Mouse (Mus musculus) intestine, embryonic 14.5 days (tissue): ENCODE measurements around the gene Usp2. TPM values are rescaled to one million over a fixed set of nuclear protein-coding genes. Genes with fewer than 3 reads are reported as not detected.

Experiments
- ATAC-seq: fragments of 200-750 bp; cut with Nextera tagmentation; replicated peaks from 2 replicates; pipeline ENCODE4 v1.8.0; 2017; ENCODE audit warnings: low read depth, moderate number of reproducible peaks, moderate TSS enrichment, moderate library complexity; ENCODE audit not compliant: low FRiP score, low TSS enrichment
- DNase-seq: peaks from one replicate; pipeline ENCODE4 v3.0.0-alpha.2; 2018; ENCODE audit warnings: low spot score
- H3K27ac ChIP-seq: fragments of 300-500 bp; sonication (generic); 2 replicates; pipeline ENCODE4 v1.5.1; 2014; ENCODE audit warnings: low read depth, mild to moderate bottlenecking, control low read depth
- H3K27me3 ChIP-seq: fragments of 300-500 bp; sonication (generic); replicated peaks from 2 replicates; pipeline ENCODE4 v1.6.1; 2014; ENCODE audit warnings: low read length, control low read depth; ENCODE audit not compliant: control insufficient read depth, insufficient read depth
- H3K36me3 ChIP-seq: fragments of 300-500 bp; sonication (generic); 2 replicates; pipeline ENCODE4 v1.6.1; 2014; ENCODE audit warnings: low read length, control low read depth; ENCODE audit not compliant: control insufficient read depth, insufficient read depth
- H3K4me1 ChIP-seq: fragments of 300-500 bp; sonication (generic); replicated peaks from 2 replicates; pipeline ENCODE4 v1.6.1; 2014; ENCODE audit warnings: low read length, control low read depth, mixed read lengths; ENCODE audit not compliant: control insufficient read depth, insufficient read depth
- H3K4me2 ChIP-seq: fragments of 300-500 bp; sonication (generic); 2 replicates; pipeline ENCODE4 v1.6.1; 2014; ENCODE audit warnings: low read length
- H3K4me3 ChIP-seq: fragments of 300-500 bp; sonication (generic); 2 replicates; pipeline ENCODE4 v1.5.1; 2014; ENCODE audit warnings: low read depth, low read length, control low read depth, mixed read lengths
- H3K9ac ChIP-seq: fragments of 300-500 bp; sonication (generic); 2 replicates; pipeline ENCODE4 v1.6.1; 2014; ENCODE audit warnings: mild to moderate bottlenecking, low read length
- H3K9me3 ChIP-seq: fragments of 300-500 bp; sonication (generic); 2 replicates; pipeline ENCODE4 v1.6.1; 2016; ENCODE audit warnings: low read length, control low read depth; ENCODE audit not compliant: control insufficient read depth
- WGBS: fragments of 180-500 bp; shearing (Covaris S2); extraction: QIAGEN DNeasy Blood & Tissue Kit; methylation state at CpG from one replicate; pipeline ENCODE4 v1.1.7; 2014; 5-methylcytosine and 5-hydroxymethylcytosine counted together
- polyA plus RNA-seq: library from polyadenylated mRNA; unstranded; fragments of >200 nt; fragmentation: Nextera tagmentation; extraction: Ambion mirVana; gene quantifications from 2 replicates; pipeline ENCODE4 v1.2.1, GENCODE M21; 2014

Usp2 gene
- polyA plus RNA-seq, 1 experiment from 2014 or later = 12.5 TPM

DNA sequence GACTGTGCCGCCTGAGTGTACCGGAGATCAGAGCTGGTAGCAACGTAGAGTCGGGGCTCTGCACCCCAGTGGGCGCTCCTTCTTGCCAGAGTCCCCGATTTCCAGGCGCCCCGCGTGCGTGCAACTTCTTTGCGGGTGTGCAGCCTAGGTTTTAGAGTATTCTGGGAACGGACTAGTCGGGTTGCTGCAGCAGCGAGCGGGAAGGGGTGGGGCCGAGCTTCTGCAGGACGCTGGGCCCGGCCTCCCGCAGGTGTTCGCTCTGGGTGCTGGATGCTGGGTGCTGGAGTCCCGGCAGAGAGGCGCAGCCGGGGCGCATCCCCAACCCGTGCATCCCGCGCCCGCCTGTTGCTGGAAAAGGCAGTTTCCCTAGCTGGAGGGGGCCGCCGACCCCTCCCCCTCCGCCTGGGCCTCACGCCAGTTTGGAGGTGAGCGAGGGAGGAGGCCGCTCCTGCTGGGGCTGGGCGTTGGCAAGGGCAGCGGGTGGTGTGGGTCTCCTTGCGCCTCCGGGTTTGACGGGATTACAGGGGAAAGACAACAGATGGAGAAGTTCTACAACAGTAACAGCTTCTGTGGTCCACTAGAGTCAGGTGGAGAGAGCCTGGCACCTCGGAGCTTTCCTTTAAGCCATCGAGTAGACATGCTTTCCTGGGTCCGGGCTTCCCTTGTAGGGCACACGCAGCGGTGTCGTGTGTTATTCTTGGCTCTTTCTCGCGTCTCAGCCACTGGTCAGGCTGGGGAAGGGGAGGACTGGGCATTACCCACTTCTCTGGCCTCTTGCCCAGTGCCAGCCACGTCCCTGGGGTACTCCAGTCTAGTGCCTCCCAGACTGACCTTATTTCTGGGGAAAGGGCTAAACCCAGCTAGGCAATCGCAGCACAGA, 68.3 kb downstream of the Usp2 start:
- peaks cover 21% of the 10 kb centered on the region for H3K36me3 ChIP-seq
- H3K4me1 ChIP-seq = peaks cover 45% of the 10 kb centered on the region
- ATAC-seq = peak; percentile 16; the same call in 1 of the 2 replicates
- peak overlapping the region; percentile 60 for H3K4me3 ChIP-seq
- peak; percentile 85 for DNase-seq
- peak overlapping the region; percentile 75 for H3K27ac ChIP-seq
- 3% methylated on average over 49 of the region's 49 CpGs for WGBS
- H3K9me3 ChIP-seq = no peaks in the 10 kb centered on the region
- peak overlapping the region; percentile 56 for H3K4me2 ChIP-seq
- peaks cover 19% of the 10 kb centered on the region; the same call in 1 of the 2 replicates for H3K27me3 ChIP-seq
- peak overlapping the region; percentile 62 for H3K9ac ChIP-seq

DNA sequence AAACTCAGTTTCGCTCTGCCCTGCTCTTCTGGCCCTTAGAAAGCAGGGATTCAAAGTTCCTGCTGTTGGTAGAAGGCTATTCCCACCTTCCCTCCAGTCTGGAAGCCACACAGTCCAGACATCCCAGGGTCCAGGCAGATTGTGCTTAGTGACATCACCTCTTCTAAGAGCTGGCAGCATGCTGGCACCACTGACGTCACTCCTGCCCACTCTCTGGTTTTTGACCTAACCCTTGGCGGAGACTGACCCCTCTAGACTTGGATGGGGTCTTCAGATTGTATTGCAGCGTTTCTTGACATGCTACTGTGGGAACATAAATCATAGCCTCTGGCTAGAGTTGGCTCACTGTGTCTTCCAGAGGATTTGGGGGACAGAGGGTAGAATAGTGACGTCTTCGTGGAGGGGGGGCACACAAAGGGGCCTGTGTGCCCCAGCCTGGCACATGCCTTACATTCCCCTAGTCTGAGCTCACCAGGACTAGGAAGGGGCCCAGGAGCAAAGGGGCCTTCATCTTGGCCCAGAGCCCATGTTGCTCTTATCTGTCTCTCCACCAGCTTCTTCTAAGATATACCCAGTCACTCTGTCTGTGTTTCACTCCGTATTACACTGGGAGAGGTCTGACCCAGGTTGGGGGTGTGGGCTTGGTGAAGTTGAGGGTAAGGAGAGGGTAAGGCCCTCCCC, 69.0 kb downstream of the Usp2 start:
- peak overlapping the region; percentile 60 for H3K4me3 ChIP-seq
- WGBS = 42% methylated on average over 7 of the region's 7 CpGs
- peaks cover 38% of the 10 kb centered on the region for H3K4me1 ChIP-seq
- ATAC-seq = no peak
- peak overlapping the region; percentile 62 for H3K9ac ChIP-seq
- peak overlapping the region; percentile 56 for H3K4me2 ChIP-seq
- no peaks in the 10 kb centered on the region for H3K9me3 ChIP-seq
- peaks cover 28% of the 10 kb centered on the region for H3K36me3 ChIP-seq
- H3K27ac ChIP-seq = peak overlapping the region; percentile 75; the same call in 1 of the 2 replicates
- peaks cover 19% of the 10 kb centered on the region; the same call in 1 of the 2 replicates for H3K27me3 ChIP-seq
- DNase-seq = no peak

DNA sequence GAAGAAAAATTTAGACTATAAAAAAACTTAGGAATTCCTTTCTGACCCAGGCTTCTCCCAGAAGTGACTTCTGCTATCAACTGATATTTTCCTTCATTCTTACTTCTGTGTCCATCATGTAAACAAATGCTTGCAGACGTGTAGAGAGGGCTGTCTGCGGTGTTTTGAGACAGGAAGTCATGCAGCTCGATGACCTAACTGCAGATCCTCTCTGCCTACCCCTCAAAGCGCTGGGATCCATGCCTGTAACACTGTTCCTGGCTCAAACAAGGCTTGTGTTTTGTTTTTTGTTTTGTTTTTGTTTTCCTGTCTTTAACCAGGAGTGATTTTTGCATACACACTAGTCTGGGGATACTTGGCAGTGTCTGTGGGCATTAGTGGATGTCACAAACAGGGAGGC, 71.0 kb downstream of the Usp2 start:
- Histone ChIP-seq H3K4me3 (no peak overlapping the region), H3K4me1 (peaks cover 26% of the 10 kb centered on the region), H3K27me3 (peaks cover 13% of the 10 kb centered on the region; the same call in 1 of the 2 replicates), H3K27ac (no peak overlapping the region), H3K4me2 (no peak overlapping the region), H3K36me3 (peaks cover 45% of the 10 kb centered on the region), H3K9me3 (no peaks in the 10 kb centered on the region), H3K9ac (no peak overlapping the region)
- ATAC-seq (no peak), DNase-seq (no peak)
- WGBS = 41% methylated on average over 4 of the region's 4 CpGs

DNA sequence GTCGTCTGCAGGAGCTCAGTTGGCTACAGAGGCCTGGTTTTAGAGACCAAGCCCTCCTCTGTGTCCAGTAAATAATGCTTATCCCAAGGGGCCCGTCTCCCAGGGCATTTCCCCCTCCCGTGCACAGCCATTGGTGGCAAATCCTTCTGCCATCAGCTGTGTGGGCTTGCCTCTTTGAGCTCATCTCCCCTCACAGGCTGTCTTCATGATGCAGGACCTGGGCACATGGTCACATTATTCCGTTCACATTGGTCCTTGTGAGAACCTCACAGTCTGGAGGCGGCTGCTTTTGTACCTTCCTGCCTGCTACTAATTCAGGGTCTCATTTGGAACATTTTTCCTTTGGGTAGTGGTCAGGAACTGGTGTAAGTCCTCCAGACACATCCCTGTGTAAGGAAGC, 75.1 kb downstream of the Usp2 start:
- H3K9ac ChIP-seq = no peak overlapping the region
- H3K4me2 ChIP-seq = no peak overlapping the region
- no peak overlapping the region for H3K4me3 ChIP-seq
- DNase-seq (no peak), ATAC-seq (no peak)
- no peaks in the 10 kb centered on the region for H3K4me1 ChIP-seq
- no peaks in the 10 kb centered on the region for H3K9me3 ChIP-seq
- no peak overlapping the region for H3K27ac ChIP-seq
- no peaks in the 10 kb centered on the region for H3K27me3 ChIP-seq
- WGBS = 68% methylated on average over 5 of the region's 5 CpGs
- peaks cover 73% of the 10 kb centered on the region for H3K36me3 ChIP-seq

DNA sequence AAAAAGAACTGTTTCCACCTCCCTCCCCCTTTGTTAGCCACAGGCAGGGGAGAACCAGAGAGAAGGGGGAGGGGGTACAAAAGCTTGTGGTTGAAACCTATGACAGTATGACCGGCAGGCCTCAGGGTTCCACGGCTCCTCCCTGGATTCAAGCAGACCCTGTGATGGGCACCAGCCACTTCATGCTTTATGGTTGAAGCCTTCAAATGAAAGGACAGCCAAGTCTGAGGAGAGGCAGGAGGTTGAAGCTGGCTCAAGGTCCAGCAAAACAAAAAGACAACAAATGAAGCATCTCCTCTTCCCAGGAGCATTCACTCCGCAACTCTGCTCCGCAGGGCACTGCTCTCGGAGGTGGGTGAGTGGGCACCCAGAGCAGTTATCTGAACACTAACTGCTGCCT, 76.6 kb downstream of the Usp2 start:
- Histone ChIP-seq H3K4me2 (no peak overlapping the region), H3K4me1 (no peaks in the 10 kb centered on the region), H3K4me3 (no peak overlapping the region), H3K36me3 (peaks cover 74% of the 10 kb centered on the region), H3K27me3 (no peaks in the 10 kb centered on the region), H3K9me3 (no peaks in the 10 kb centered on the region), H3K27ac (no peak overlapping the region), H3K9ac (no peak overlapping the region)
- 85% methylated on average over 5 of the region's 5 CpGs for WGBS
- ATAC-seq (no peak), DNase-seq (no peak)

DNA sequence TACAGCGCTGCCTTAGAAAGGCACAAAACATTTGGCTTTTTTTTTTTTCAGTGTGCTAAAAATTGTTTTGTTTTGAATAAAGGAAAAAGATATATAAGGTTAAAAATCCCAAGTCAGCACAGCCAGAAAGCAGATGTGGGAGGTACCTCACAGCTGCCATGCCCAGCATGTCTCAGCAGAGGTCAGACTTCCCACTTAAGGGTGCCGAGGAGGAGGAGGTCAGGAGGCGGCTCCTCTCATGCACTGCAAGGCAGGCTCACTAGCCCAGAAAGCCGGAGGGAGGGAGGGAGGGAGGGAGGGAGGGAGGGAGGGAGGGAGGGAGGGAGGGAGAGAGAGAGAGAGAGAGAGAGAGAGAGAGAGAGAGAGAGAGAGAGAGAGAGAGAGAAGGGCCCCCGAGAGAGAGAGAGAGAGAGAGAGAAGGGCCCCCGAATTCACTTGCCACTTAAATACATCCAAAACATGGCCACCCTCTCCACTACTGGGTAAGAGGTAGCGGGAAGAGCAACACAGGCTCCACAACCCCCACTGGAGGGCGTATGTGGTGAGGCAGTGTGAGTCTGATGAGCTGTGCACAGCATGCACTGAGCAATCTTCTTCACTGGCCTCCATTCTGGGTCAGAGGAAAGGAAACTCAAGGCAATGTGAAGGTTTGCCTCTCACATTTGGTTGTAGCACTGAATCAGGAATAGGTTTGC, 77.3 kb downstream of the Usp2 start:
- ATAC-seq = 0 out of 2 replicates have a peak, but pooled peaks have one; percentile 63

DNA sequence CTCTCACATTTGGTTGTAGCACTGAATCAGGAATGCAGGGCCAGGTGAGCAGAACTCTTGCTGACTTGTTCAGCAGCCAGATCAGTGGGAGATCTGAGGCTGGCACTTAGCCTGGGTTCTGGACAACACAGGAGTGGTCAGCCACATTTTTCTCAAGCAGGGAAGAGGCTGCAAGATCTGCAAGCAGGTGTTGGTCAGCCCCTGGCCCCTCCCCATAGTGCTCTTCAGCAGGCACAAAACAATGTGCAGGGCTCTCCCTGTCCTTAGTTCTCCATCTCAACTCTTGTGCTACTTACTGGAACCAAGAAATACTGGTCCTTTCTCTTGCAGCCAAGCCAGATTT, 77.9 kb downstream of the Usp2 start:
- Histone ChIP-seq H3K27ac (no peak overlapping the region), H3K27me3 (no peaks in the 10 kb centered on the region), H3K4me2 (no peak overlapping the region), H3K36me3 (peaks cover 75% of the 10 kb centered on the region), H3K9ac (no peak overlapping the region), H3K9me3 (no peaks in the 10 kb centered on the region), H3K4me3 (no peak overlapping the region), H3K4me1 (no peaks in the 10 kb centered on the region)
- no peak for DNase-seq
- no peak for ATAC-seq

More for the DNA sequence above, 77.3 kb downstream of the Usp2 start:
- no peak for DNase-seq
- no peaks in the 10 kb centered on the region for H3K9me3 ChIP-seq
- H3K27me3 ChIP-seq = no peaks in the 10 kb centered on the region
- H3K4me2 ChIP-seq = no peak overlapping the region
- peaks cover 75% of the 10 kb centered on the region for H3K36me3 ChIP-seq
- H3K4me3 ChIP-seq = no peak overlapping the region
- no peak overlapping the region for H3K9ac ChIP-seq
- H3K27ac ChIP-seq = no peak overlapping the region
- no peaks in the 10 kb centered on the region for H3K4me1 ChIP-seq
- 37% methylated on average over 6 of the region's 8 CpGs for WGBS
